Comparison of ENCODE assay signal across 14 mouse cellular contexts in the genomic region with DNA sequence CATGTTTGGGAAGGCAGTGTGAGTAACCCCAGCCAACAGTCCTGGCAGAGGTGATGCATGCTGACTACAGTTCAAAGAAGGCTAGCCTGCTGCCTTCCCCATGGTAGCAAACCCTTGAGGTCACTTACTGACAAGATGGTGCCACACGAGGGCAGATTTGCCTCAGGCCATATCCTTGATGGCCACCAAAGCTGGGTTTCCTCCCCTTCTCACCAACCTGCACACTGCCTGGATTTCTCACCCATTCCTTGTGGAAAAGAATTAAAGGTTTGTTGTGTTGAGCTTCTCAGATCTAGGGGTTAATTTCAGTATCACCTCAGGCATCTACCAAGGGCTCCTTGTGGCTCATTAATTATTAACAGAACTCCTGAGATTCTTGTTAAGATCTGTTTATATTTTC. TPM values are rescaled to one million over a fixed set of nuclear protein-coding genes. Genes with fewer than 3 reads are reported as not detected.
A peak's percentile ranks its signal among the peaks of the same experiment; 100 is the strongest.
DNase-seq lines count a peak whose midpoint lies in the region; ATAC-seq and TF ChIP-seq lines count a peak whose summit lies in the region.
"Had no signal": no experiment of that assay in that cellular context is flagged by ENCODE, and none has a peak within 500 bp of the region (broad histone marks: within the 10 kb centered on the region; RNA-seq: fewer than 3 reads in every experiment).

No protein-coding gene starts in this region.

- H3K27ac ChIP-seq in lung, postnatal 0 days (ENCODE audit: low read length), result no peak overlapping the region
- no peak overlapping the region for H3K27ac ChIP-seq in bone marrow macrophage, adult 2 months (ENCODE audit: insufficient read depth, low read depth, low read length)
- H3K27ac ChIP-seq in kidney, embryonic 16.5 days (ENCODE audit: low read length), result peak overlapping the region; percentile 61
- no peak overlapping the region for H3K27ac ChIP-seq in forebrain, embryonic 13.5 days
- H3K27ac ChIP-seq in left cerebral cortex, adult 2 months, result no peak overlapping the region
- H3K27ac ChIP-seq in forebrain, embryonic 12.5 days, result no peak overlapping the region
- H3K27ac ChIP-seq: forebrain, embryonic 10.5 days; heart, embryonic 10.5 days had no signal

- H3K9ac ChIP-seq in lung, postnatal 0 days (replicated peaks; ENCODE audit: low read depth), result no peak overlapping the region
- H3K9ac ChIP-seq in kidney, embryonic 16.5 days (replicated peaks; ENCODE audit: low read length), result no peak overlapping the region
- H3K9ac ChIP-seq in forebrain, embryonic 13.5 days, result no peak overlapping the region
- no peak overlapping the region for H3K9ac ChIP-seq in forebrain, embryonic 12.5 days

- 18% methylated on average over 1 of the region's 1 CpGs for WGBS in lung, postnatal 0 days
- WGBS in kidney, embryonic 16.5 days, result 22% methylated on average over 1 of the region's 1 CpGs
- 68% methylated on average over 1 of the region's 1 CpGs for WGBS in forebrain, embryonic 13.5 days
- WGBS in forebrain, embryonic 12.5 days, result 55% methylated on average over 1 of the region's 1 CpGs

- no peak for TF ChIP-seq EP300 in lung, postnatal 0 days (IDR thresholded peaks at IDR 0.05)

- no peaks in the 10 kb centered on the region for H3K27me3 ChIP-seq in lung, postnatal 0 days (replicated peaks; ENCODE audit: insufficient read depth, low read length)
- no peaks in the 10 kb centered on the region for H3K27me3 ChIP-seq in kidney, embryonic 16.5 days (ENCODE audit: insufficient read depth, low read length)
- no peaks in the 10 kb centered on the region for H3K27me3 ChIP-seq in forebrain, embryonic 13.5 days
- H3K27me3 ChIP-seq in forebrain, embryonic 12.5 days, result no peaks in the 10 kb centered on the region

- intact Hi-C loops in left cerebral cortex, adult 2 months (cut with DNase I), result no loop called here

- no peaks in the 10 kb centered on the region for H3K36me3 ChIP-seq in lung, postnatal 0 days (ENCODE audit: insufficient read depth, low read length)
- H3K36me3 ChIP-seq in kidney, embryonic 16.5 days (ENCODE audit: insufficient read depth, low read length), result no peaks in the 10 kb centered on the region
- no peaks in the 10 kb centered on the region for H3K36me3 ChIP-seq in forebrain, embryonic 13.5 days (ENCODE audit: poor library complexity, severe bottlenecking)
- H3K36me3 ChIP-seq in forebrain, embryonic 12.5 days (replicated peaks), result no peaks in the 10 kb centered on the region
- H3K36me3 ChIP-seq: forebrain, embryonic 10.5 days; heart, embryonic 10.5 days had no signal

- no peaks in the 10 kb centered on the region for H3K9me3 ChIP-seq in lung, postnatal 0 days (ENCODE audit: low read length)
- H3K9me3 ChIP-seq in kidney, embryonic 16.5 days (ENCODE audit: low read length), result no peaks in the 10 kb centered on the region
- H3K9me3 ChIP-seq in forebrain, embryonic 13.5 days (replicated peaks), result no peaks in the 10 kb centered on the region
- H3K9me3 ChIP-seq in forebrain, embryonic 12.5 days, result no peaks in the 10 kb centered on the region
- H3K9me3 ChIP-seq: forebrain, embryonic 10.5 days; heart, embryonic 10.5 days had no signal

- no peaks in the 10 kb centered on the region for H3K4me1 ChIP-seq in lung, postnatal 0 days (ENCODE audit: insufficient read depth, low read depth, low read length)
- no peaks in the 10 kb centered on the region for H3K4me1 ChIP-seq in bone marrow macrophage, adult 2 months (ENCODE audit: control insufficient read depth, insufficient read depth, low read length)
- peaks cover 7% of the 10 kb centered on the region; the same call in 1 of the 2 replicates for H3K4me1 ChIP-seq in kidney, embryonic 16.5 days (ENCODE audit: insufficient read depth, low read length)
- no peaks in the 10 kb centered on the region for H3K4me1 ChIP-seq in forebrain, embryonic 13.5 days
- no peaks in the 10 kb centered on the region for H3K4me1 ChIP-seq in forebrain, embryonic 12.5 days
- H3K4me1 ChIP-seq: forebrain, embryonic 10.5 days; heart, embryonic 10.5 days had no signal

- TF ChIP-seq CTCF in lung, postnatal 0 days (IDR thresholded peaks at IDR 0.05), result peak; percentile 26; the same call in 1 of the 2 replicates
- TF ChIP-seq CTCF in bone marrow macrophage, adult 2 months (IDR thresholded peaks at IDR 0.05; ENCODE audit: low read depth, low read length), result 0 out of 2 replicates have a peak, but pooled peaks have one; percentile 16
- no peak for TF ChIP-seq CTCF in left cerebral cortex, adult 2 months (IDR thresholded peaks at IDR 0.05)

- H3K4me3 ChIP-seq in lung, postnatal 0 days (ENCODE audit: low read depth, low read length), result no peak overlapping the region
- H3K4me3 ChIP-seq in bone marrow macrophage, adult 2 months (ENCODE audit: insufficient read depth, low read length), result no peak overlapping the region
- no peak overlapping the region for H3K4me3 ChIP-seq in kidney, embryonic 16.5 days (ENCODE audit: low read length)
- no peak overlapping the region for H3K4me3 ChIP-seq in forebrain, embryonic 13.5 days
- no peak overlapping the region for H3K4me3 ChIP-seq in left cerebral cortex, adult 2 months
- H3K4me3 ChIP-seq in forebrain, embryonic 12.5 days (replicated peaks), result no peak overlapping the region
- H3K4me3 ChIP-seq: forebrain, embryonic 10.5 days; heart, embryonic 10.5 days had no signal

- H3K4me2 ChIP-seq in lung, postnatal 0 days (replicated peaks; ENCODE audit: low read depth, low read length), result no peak overlapping the region
- no peak overlapping the region for H3K4me2 ChIP-seq in kidney, embryonic 16.5 days (replicated peaks; ENCODE audit: low read depth, low read length)
- H3K4me2 ChIP-seq in forebrain, embryonic 13.5 days, result no peak overlapping the region
- H3K4me2 ChIP-seq in forebrain, embryonic 12.5 days, result no peak overlapping the region

- no peak for DNase-seq in lung, postnatal 0 days (ENCODE audit: low spot score)
- no peak for DNase-seq in lung, adult 18-20 months
- no peak for DNase-seq in left cerebral cortex, adult 2 months (ENCODE audit: extremely low spot score in 1 of 2, low spot score in 2 of 2)
- DNase-seq: adrenal gland, postnatal 25 days; cerebellum, adult 11 months; heart, postnatal 4 days; right cerebral cortex, postnatal 14 days had no signal

- no peak for ATAC-seq in lung, postnatal 0 days
- peak; percentile 81 for ATAC-seq in kidney, embryonic 16.5 days (ENCODE audit: low FRiP score, low TSS enrichment)
- no peak for ATAC-seq in forebrain, embryonic 13.5 days
- no peak for ATAC-seq in forebrain, embryonic 12.5 days (ENCODE audit: low FRiP score)

- no peak for TF ChIP-seq POLR2A in bone marrow macrophage, adult 2 months (IDR thresholded peaks at IDR 0.05; ENCODE audit: borderline replicate concordance, low read depth, low read length)

RNA-seq across cellular contexts. Expression of a gene that starts 37.1 kb away (rescaled TPM):
- 0.27 and 0.29 TPM in 2 replicates for polyA plus RNA-seq in lung, postnatal 0 days (2015; fragmentation: Nextera tagmentation; extraction: Ambion mirVana)
- 0.17 and 0.36 TPM in 2 replicates for polyA plus RNA-seq in bone marrow macrophage, adult 2 months (2012; ENCODE audit: insufficient read depth, insufficient read length, missing spikeins)
- polyA plus RNA-seq in kidney, embryonic 16.5 days (2015; fragmentation: Nextera tagmentation; extraction: Ambion mirVana), result 1.9 and 2.2 TPM in 2 replicates
- polyA plus RNA-seq in forebrain, embryonic 13.5 days (2015; fragmentation: Nextera tagmentation; extraction: Ambion mirVana), result 0.61 and 1.1 TPM in 2 replicates
- 100 to 1,000 TPM in 1 of 2 experiments, 10 to 100 TPM in 1; 80.6 to 105 TPM for total RNA-seq in left cerebral cortex, adult 2 months (2021)
- polyA plus RNA-seq in forebrain, embryonic 12.5 days (2016; fragmentation: Nextera tagmentation; extraction: Ambion mirVana), result 0.91 and 1.3 TPM in 2 replicates
- total RNA-seq: gastrocnemius, adult 18-20 months had no signal
